Mouse (Mus musculus) MEL (cell line): ENCODE measurements around the gene Gtf3c2.

Experiments used
- BHLHE40 ChIP-seq: IDR thresholded peaks from 2 replicates; pipeline ENCODE4 v1.6.1; 2012; ENCODE audit warnings: low read depth, mild to moderate bottlenecking, inconsistent platforms, low read length, improper control_type of control experiment, borderline replicate concordance
- CTCF ChIP-seq, 3 experiments: IDR thresholded peaks in 2 of 3; conservative IDR thresholded peaks in 1 of 3; 2 replicates each; pipeline ENCODE4 v1.5.1; 2011 to 2012; ENCODE audit warnings: low read length in 3 of 3, low read depth in 2 of 3, mild to moderate bottlenecking in 2 of 3, improper control_type of control experiment in 1 of 3, inconsistent platforms in 1 of 3, mixed read lengths in 1 of 3, moderate library complexity in 1 of 3; ENCODE audit not compliant: control insufficient read depth in 1 of 3, insufficient read depth in 1 of 3, poor library complexity in 1 of 3, severe bottlenecking in 1 of 3
- ELF1 ChIP-seq: IDR thresholded peaks from 2 replicates; pipeline ENCODE4 v1.6.1; 2014; ENCODE audit warnings: low read depth, mild to moderate bottlenecking, inconsistent platforms, low read length, improper control_type of control experiment, moderate library complexity
- EP300 ChIP-seq, 2 experiments: IDR thresholded peaks; 2 replicates each; pipeline ENCODE4 v1.6.1; 2011; ENCODE audit warnings: improper control_type of control experiment in 2 of 2, low read length in 2 of 2, low read depth in 1 of 2, mild to moderate bottlenecking in 1 of 2
- GABPA ChIP-seq: IDR thresholded peaks from 2 replicates; pipeline ENCODE4 v1.6.1; 2012; ENCODE audit warnings: low read depth, mild to moderate bottlenecking, inconsistent platforms, low read length, improper control_type of control experiment, moderate library complexity
- MXI1 ChIP-seq: IDR thresholded peaks from 2 replicates; pipeline ENCODE4 v1.6.1; 2011; ENCODE audit warnings: mild to moderate bottlenecking, low read depth, low read length, improper control_type of control experiment
- POLR2A ChIP-seq, 2 experiments: IDR thresholded peaks; 2 replicates each; pipeline ENCODE4 v1.6.1; 2011 to 2012; ENCODE audit warnings: low read length in 2 of 2, mild to moderate bottlenecking in 2 of 2, control low read depth in 1 of 2, improper control_type of control experiment in 1 of 2, low read depth in 1 of 2, moderate library complexity in 1 of 2; ENCODE audit not compliant: control insufficient read depth in 1 of 2, insufficient read depth in 1 of 2, poor library complexity in 1 of 2
- SIN3A ChIP-seq: IDR thresholded peaks from 2 replicates; pipeline ENCODE4 v1.6.1; 2012; ENCODE audit warnings: low read length, improper control_type of control experiment, inconsistent platforms
- SMC3 ChIP-seq: IDR thresholded peaks from 2 replicates; pipeline ENCODE4 v1.6.1; 2011; ENCODE audit warnings: low read depth, low read length, improper control_type of control experiment
- TCF12 ChIP-seq: IDR thresholded peaks from 2 replicates; pipeline ENCODE4 v1.6.1; 2014; ENCODE audit warnings: low read depth, mild to moderate bottlenecking, inconsistent platforms, low read length, improper control_type of control experiment, moderate library complexity
- USF1 ChIP-seq: IDR thresholded peaks from 2 replicates; pipeline ENCODE4 v1.6.1; 2014; ENCODE audit warnings: low read depth, mild to moderate bottlenecking, inconsistent platforms, low read length, improper control_type of control experiment, moderate library complexity
- USF2 ChIP-seq, 2 experiments: IDR thresholded peaks; 2 replicates each; pipeline ENCODE4 v1.6.1; 2011 to 2012; ENCODE audit warnings: improper control_type of control experiment in 2 of 2, low read length in 2 of 2, borderline replicate concordance in 1 of 2, inconsistent platforms in 1 of 2, low read depth in 1 of 2, mild to moderate bottlenecking in 1 of 2; ENCODE audit not compliant: insufficient read depth in 1 of 2

DNA sequence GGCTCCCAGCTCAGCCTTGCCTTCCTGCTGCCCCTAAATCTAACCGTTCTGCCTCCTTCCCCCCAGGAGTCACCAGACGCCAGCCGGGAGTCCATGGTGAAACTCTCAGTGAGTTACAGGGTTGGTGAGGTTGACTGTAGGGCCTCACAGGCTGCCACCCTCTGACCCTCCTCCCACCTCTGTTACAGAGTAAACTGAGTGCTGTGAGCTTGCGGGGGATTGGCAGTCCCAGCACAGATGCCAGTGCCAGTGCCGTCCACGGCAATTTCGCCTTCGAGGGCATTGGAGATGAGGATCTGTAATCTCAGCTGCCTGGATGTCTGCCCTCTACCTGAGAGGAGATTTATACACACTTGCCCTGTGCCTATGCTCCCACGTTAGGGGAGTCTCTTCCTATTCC, 18.2 kb upstream of the Gtf3c2 start:
- TF ChIP-seq EP300 (IDR thresholded peaks at IDR 0.05; ENCODE audit: low read depth in 1 of 2, low read length in 2 of 2), result no peak
- TF ChIP-seq BHLHE40, result no peak
- TF ChIP-seq CTCF (IDR thresholded peaks at IDR 0.05 in 2 of 3, conservative IDR thresholded peaks at IDR 0.05 in 1 of 3; ENCODE audit: control insufficient read depth in 1 of 3, insufficient read depth in 1 of 3, low read depth in 2 of 3, low read length in 3 of 3, poor library complexity in 1 of 3, severe bottlenecking in 1 of 3), result no peak
- TF ChIP-seq GABPA, result no peak
- no peak for TF ChIP-seq SIN3A
- no peak for TF ChIP-seq POLR2A (IDR thresholded peaks at IDR 0.05; ENCODE audit: control insufficient read depth in 1 of 2, insufficient read depth in 1 of 2, low read depth in 1 of 2, low read length in 2 of 2, poor library complexity in 1 of 2)
- TF ChIP-seq TCF12, result no peak
- no peak for TF ChIP-seq SMC3
- no peak for TF ChIP-seq MXI1
- TF ChIP-seq ELF1, result no peak
- no peak for TF ChIP-seq USF2 (IDR thresholded peaks at IDR 0.05; ENCODE audit: borderline replicate concordance in 1 of 2, insufficient read depth in 1 of 2, low read depth in 1 of 2, low read length in 2 of 2)
- TF ChIP-seq USF1, result no peak
